Mouse (Mus musculus) retina, adult 2 months (tissue): ENCODE data around the gene Ift52.

Experiments used
- DNase-seq: peaks from one replicate; pipeline ENCODE4 v3.0.0-alpha.2; 2012; ENCODE audit warnings: low read depth, low spot score

Gene Ift52

GRCm38 (mm10) chr2:163016916-163017743 is at the start of gene Ift52:
TSS of gene Ift52 (plus strand) at chr2:163017354.
- peak; percentile 84 for DNase-seq

- no peak for DNase-seq
Observed at GRCm38 (mm10) chr2:162968357-162968756, 48.8 kb upstream of the Ift52 start.

- DNase-seq: no peak
Observed at GRCm38 (mm10) chr2:162969101-162969500, 48.1 kb upstream of the Ift52 start.

GRCm38 (mm10) chr2:162970896-162971295 is 46.3 kb upstream of the Ift52 start:
- no peak for DNase-seq

GRCm38 (mm10) chr2:162972752-162973151 is 44.4 kb upstream of the Ift52 start:
- DNase-seq: no peak

GRCm38 (mm10) chr2:162973206-162973605 is 43.9 kb upstream of the Ift52 start:
- no peak for DNase-seq

GRCm38 (mm10) chr2:162973637-162974036 is 43.5 kb upstream of the Ift52 start:
- no peak for DNase-seq

- no peak for DNase-seq
Observed at GRCm38 (mm10) chr2:162975157-162975775, 41.9 kb upstream of the Ift52 start.

GRCm38 (mm10) chr2:162976001-162976400 is 41.2 kb upstream of the Ift52 start:
- no peak for DNase-seq

- no peak for DNase-seq
Observed at GRCm38 (mm10) chr2:162984381-162984780, 32.8 kb upstream of the Ift52 start.

GRCm38 (mm10) chr2:162985923-162986322 is 31.2 kb upstream of the Ift52 start:
- no peak for DNase-seq

- no peak for DNase-seq
Observed at GRCm38 (mm10) chr2:162986764-162987163, 30.4 kb upstream of the Ift52 start.

GRCm38 (mm10) chr2:162987218-162987617 is 29.9 kb upstream of the Ift52 start, which contains the start of gene Sgk2:
TSS of gene Sgk2 (plus strand) at chr2:162987330.
- no peak for DNase-seq

- no peak for DNase-seq
Observed at GRCm38 (mm10) chr2:162988235-162988634, 28.9 kb upstream of the Ift52 start.

- DNase-seq: no peak
Observed at GRCm38 (mm10) chr2:162991394-162992083, 25.6 kb upstream of the Ift52 start.

GRCm38 (mm10) chr2:162992084-162992437 is 25.1 kb upstream of the Ift52 start:
- no peak for DNase-seq

- no peak for DNase-seq
Observed at GRCm38 (mm10) chr2:162993881-162994616, 23.1 kb upstream of the Ift52 start.

- DNase-seq: peak; percentile 42
Observed at GRCm38 (mm10) chr2:162998528-162999230, 18.5 kb upstream of the Ift52 start.

GRCm38 (mm10) chr2:162999744-163000143 is 17.4 kb upstream of the Ift52 start:
- no peak for DNase-seq

- DNase-seq: no peak
Observed at GRCm38 (mm10) chr2:163001071-163001470, 16.1 kb upstream of the Ift52 start.

GRCm38 (mm10) chr2:163007299-163007698 is 9.9 kb upstream of the Ift52 start:
- no peak for DNase-seq
